Mouse (Mus musculus) liver, adult 2 months (tissue): ENCODE measurements around the gene Efhd2. TPM values are rescaled to one million over a fixed set of nuclear protein-coding genes. Genes with fewer than 3 reads are reported as not detected.

Experiments
- DNase-seq: peaks from one replicate; pipeline ENCODE4 v3.0.0-alpha.2; 2011; ENCODE audit warnings: low read depth, low spot score; ENCODE audit errors: extremely low read depth
- H3K27ac ChIP-seq: fragments of 200-500 bp; replicated peaks from 2 replicates; pipeline ENCODE4 v1.5.1; 2012; ENCODE audit warnings: low read depth, mild to moderate bottlenecking, control low read depth, inconsistent platforms, low read length; ENCODE audit not compliant: insufficient read depth
- H3K27me3 ChIP-seq: fragments of 200-500 bp; 2 replicates; pipeline ENCODE4 v1.6.1; 2012; ENCODE audit warnings: mild to moderate bottlenecking, moderate library complexity, low read length, inconsistent platforms; ENCODE audit not compliant: control insufficient read depth, insufficient read depth
- H3K36me3 ChIP-seq: fragments of 200-500 bp; 2 replicates; pipeline ENCODE4 v1.6.1; 2012; ENCODE audit warnings: low read length, inconsistent platforms; ENCODE audit not compliant: control insufficient read depth, insufficient read depth
- H3K4me1 ChIP-seq: fragments of 200-500 bp; 2 replicates; pipeline ENCODE4 v1.6.1; 2011; ENCODE audit warnings: low read length; ENCODE audit not compliant: control insufficient read depth, insufficient read depth
- H3K4me3 ChIP-seq: fragments of 200-500 bp; 2 replicates; pipeline ENCODE4 v1.5.1; 2011; ENCODE audit warnings: low read depth, mild to moderate bottlenecking, control low read depth, low read length, moderate library complexity; ENCODE audit not compliant: insufficient read depth
- H3K79me2 ChIP-seq: fragments of 200-500 bp; 2 replicates; pipeline ENCODE4 v1.6.1; 2012; ENCODE audit warnings: inconsistent platforms, mild to moderate bottlenecking, low read length, moderate library complexity; ENCODE audit not compliant: control insufficient read depth, insufficient read depth
- H3K9ac ChIP-seq: fragments of 200-500 bp; 2 replicates; pipeline ENCODE4 v1.6.1; 2012; ENCODE audit warnings: low read depth, mild to moderate bottlenecking, control low read depth, inconsistent platforms, low read length
- CTCF ChIP-seq: fragments of 200-500 bp; IDR thresholded peaks from 2 replicates; pipeline ENCODE4 v1.5.1; 2011; ENCODE audit warnings: low read depth, low read length, control low read depth
- POLR2A ChIP-seq: fragments of 200-500 bp; IDR thresholded peaks from 2 replicates; pipeline ENCODE4 v1.6.1; 2011; ENCODE audit warnings: low read length, control low read depth; ENCODE audit not compliant: insufficient read depth; ENCODE audit errors: extremely low read depth
- WGBS: fragments of 180-500 bp; shearing (Covaris S2); methylation state at CpG from one replicate; pipeline ENCODE4 v1.1.7; 2018; 5-methylcytosine and 5-hydroxymethylcytosine counted together
- polyA plus RNA-seq: library from polyadenylated mRNA; depleted of rRNA; stranded (reverse); fragments of >200 nt; gene quantifications from 2 replicates; pipeline ENCODE4 v1.2.3, GENCODE M21; 2012
- total RNA-seq: library from RNA; depleted of rRNA; stranded (reverse); fragments of >200 nt; gene quantifications from 2 replicates; pipeline ENCODE4 v1.2.3, GENCODE M21; 2014

Efhd2 gene
- total and polyA plus RNA-seq, 2 experiments = 15.0 to 46.1 TPM

DNA sequence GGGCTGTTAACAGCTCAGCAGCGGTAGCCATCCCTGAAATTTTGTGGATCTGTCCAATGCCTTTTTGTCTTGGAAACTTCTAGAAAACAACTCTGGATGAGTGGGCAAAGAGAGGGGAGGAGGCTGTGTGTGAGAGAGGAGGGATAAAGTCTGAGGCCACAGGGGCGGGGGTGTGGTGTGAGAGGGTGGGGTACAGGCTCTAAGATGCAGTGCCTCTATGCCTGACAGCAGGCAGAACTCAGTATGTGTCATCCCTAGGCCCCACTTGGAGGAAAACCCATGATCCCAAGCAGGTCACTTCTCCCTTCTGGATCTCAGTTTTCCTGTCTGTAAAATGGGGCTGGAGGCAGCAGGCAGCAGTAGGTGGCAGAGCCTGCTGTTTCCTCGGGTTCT lies 3.4 kb downstream of the Efhd2 start:
- no peak overlapping the region for H3K4me3 ChIP-seq
- peaks cover 33% of the 10 kb centered on the region for H3K4me1 ChIP-seq

DNA sequence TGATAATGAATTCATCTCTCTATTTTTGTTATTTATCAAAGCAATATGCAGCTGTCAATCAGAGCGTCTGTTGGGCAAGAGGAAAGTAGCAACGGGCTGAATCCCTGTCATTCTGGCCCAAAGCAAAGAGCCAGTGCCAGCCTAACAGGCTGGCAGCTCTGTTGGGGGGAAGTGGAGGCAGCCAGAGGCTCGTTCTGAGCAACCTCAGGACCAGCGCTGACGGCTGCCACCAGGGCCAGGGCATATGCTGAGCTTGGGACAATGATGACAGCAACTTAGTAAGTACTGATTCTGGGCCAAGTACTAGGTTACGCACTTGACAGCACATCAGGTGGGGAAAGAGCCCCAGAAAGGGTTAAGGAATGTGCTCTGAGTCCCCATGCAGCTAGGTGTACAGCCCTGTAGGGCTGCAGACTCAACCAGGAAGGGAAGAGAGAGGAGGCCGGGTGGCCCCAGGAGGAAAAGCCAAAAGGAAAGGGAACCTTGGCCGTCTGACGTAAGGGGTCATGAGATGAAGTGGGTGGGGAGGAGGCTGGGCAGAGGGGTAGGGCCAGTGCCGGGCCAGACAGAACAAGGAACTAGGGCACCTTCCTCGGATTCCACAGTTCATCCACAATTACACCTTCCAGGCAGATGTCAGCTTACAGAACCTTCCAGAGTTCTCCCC lies 3.9 kb downstream of the Efhd2 start:
- peak overlapping the region; percentile 78 for H3K27ac ChIP-seq
- H3K9ac ChIP-seq = peak overlapping the region; percentile 46
- peak; percentile 88 for DNase-seq
- peaks cover 38% of the 10 kb centered on the region for H3K4me1 ChIP-seq
- H3K27me3 ChIP-seq = no peaks in the 10 kb centered on the region
- H3K4me3 ChIP-seq = peak overlapping the region; percentile 10; the same call in 1 of the 2 replicates
- no peaks in the 10 kb centered on the region for H3K36me3 ChIP-seq
- TF ChIP-seq CTCF = no peak
- TF ChIP-seq POLR2A = no peak
- WGBS = 39% methylated on average over 11 of the region's 11 CpGs
- peaks cover 29% of the 10 kb centered on the region; the same call in 1 of the 2 replicates for H3K79me2 ChIP-seq

More for the DNA sequence above, 3.4 kb downstream of the Efhd2 start:
- Histone ChIP-seq H3K27ac (peak overlapping the region; percentile 45), H3K27me3 (no peaks in the 10 kb centered on the region), H3K79me2 (peaks cover 29% of the 10 kb centered on the region; the same call in 1 of the 2 replicates), H3K36me3 (no peaks in the 10 kb centered on the region), H3K9ac (peak overlapping the region; percentile 52; the same call in 1 of the 2 replicates)
- TF ChIP-seq POLR2A (no peak), CTCF (no peak)
- 86% methylated on average over 3 of the region's 3 CpGs for WGBS
- no peak for DNase-seq

DNA sequence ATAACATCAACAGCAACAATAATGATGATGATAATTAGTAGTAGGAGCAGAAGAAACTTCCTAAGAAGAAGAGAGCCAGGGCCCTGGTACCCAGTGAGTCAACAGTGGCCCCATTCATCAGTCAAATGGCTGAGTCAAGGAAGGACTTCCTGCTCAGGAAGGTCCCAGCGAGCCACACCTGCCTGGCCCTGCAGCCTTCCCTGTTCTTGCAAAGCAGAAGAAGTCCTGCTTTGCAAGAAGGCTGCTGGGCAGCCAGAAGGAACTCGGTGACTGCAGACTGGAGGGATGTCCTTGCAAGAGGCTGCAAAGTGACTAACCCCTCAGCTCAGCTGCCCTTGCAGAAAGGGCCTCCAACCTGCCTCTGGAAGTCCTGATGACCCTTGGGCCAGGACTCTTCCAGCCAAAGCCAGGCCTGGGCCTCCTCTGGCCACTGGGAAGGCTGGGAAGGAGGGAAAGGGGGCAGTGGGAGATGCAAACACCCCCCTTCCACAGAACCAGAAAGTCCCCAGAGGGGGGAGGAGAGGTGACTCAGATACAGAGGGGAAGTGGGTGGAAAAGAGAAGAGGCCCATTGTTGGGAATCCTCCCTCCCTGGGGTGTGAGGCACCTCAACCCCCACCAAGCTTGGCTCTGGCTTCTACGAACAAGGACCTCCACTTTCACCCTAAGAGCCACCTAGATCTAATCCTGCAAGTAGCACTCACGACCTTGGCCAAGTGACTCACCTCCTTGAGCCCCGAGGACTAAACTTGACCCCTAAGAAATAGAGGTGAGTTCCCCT lies 5.1 kb downstream of the Efhd2 start:
- Histone ChIP-seq H3K4me3 (no peak overlapping the region), H3K36me3 (no peaks in the 10 kb centered on the region), H3K4me1 (peaks cover 41% of the 10 kb centered on the region), H3K79me2 (peaks cover 28% of the 10 kb centered on the region; the same call in 1 of the 2 replicates), H3K27me3 (no peaks in the 10 kb centered on the region), H3K27ac (peak overlapping the region; percentile 78; the same call in 1 of the 2 replicates), H3K9ac (no peak overlapping the region)
- WGBS = 80% methylated on average over 5 of the region's 5 CpGs
- DNase-seq = no peak
- TF ChIP-seq CTCF (no peak), POLR2A (no peak)

DNA sequence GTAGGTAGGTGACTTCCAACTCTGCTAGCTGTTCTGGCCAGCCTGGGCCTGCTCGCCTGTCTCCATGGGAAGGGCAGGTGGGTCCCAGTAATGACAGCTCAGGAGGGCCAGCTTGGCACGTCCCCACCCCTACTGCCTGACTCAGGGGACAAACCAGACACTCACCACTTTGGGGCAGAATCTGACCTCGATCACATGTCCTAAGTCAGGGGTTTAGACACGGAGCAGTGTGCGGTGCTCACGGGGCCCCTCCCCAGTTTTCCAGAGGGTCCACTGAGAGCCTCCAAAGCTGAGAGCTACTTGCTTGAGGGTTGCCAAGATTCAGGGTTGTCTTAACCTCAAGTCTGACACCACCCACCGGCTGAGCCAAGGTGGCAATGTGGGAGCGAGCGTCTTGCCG lies 6.7 kb downstream of the Efhd2 start:
- Histone ChIP-seq H3K36me3 (no peaks in the 10 kb centered on the region), H3K27ac (no peak overlapping the region), H3K4me1 (peaks cover 48% of the 10 kb centered on the region), H3K27me3 (no peaks in the 10 kb centered on the region), H3K9ac (no peak overlapping the region), H3K79me2 (peaks cover 12% of the 10 kb centered on the region; the same call in 1 of the 2 replicates), H3K4me3 (no peak overlapping the region)
- TF ChIP-seq CTCF (no peak), POLR2A (no peak)
- WGBS = 94% methylated on average over 10 of the region's 10 CpGs
- no peak for DNase-seq

DNA sequence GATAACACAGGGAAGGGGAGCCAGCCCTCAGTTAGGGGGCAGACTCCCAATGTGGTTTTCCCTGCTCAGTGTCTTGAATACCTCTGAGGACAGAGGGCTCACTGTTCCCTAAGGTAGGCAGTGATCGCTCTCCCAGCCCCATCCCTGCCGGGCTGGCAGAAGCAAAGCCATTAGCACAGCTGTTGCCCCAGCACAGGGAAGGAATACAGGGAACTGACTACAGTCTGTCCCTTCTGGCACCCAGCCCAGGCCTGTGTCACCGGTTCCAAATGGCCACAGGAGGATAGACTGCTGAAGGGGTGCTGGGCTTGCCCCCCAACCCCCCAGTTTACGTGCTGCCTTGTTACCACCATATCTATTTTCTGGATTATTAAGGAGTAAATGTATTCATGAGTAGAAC lies 7.2 kb downstream of the Efhd2 start:
- Histone ChIP-seq H3K4me1 (peaks cover 46% of the 10 kb centered on the region), H3K4me3 (no peak overlapping the region), H3K36me3 (no peaks in the 10 kb centered on the region), H3K9ac (no peak overlapping the region), H3K79me2 (peaks cover 11% of the 10 kb centered on the region; the same call in 1 of the 2 replicates), H3K27me3 (no peaks in the 10 kb centered on the region), H3K27ac (no peak overlapping the region; the same call in 1 of the 2 replicates)
- 24% methylated on average over 4 of the region's 4 CpGs for WGBS
- peak; percentile 66 for DNase-seq
- no peak for TF ChIP-seq POLR2A
- TF ChIP-seq CTCF = no peak
